Mouse (Mus musculus): ENCODE results near the gene Ptprg. TPM values are rescaled to one million over a fixed set of nuclear protein-coding genes. Genes with fewer than 3 reads are reported as not detected.
A peak's percentile ranks its signal among the peaks of the same experiment; 100 is the strongest.

Gene Ptprg
- polyA plus RNA-seq, 1 experiment from 2014 or later = 50.1 TPM

GRCm38 (mm10) chr14:11640372-11640771 is 87.0 kb downstream of the Ptprg start:
- no peaks in the 10 kb centered on the region for H3K27me3 ChIP-seq (ENCODE audit: control insufficient read depth, insufficient read depth, low read length)
- no peaks in the 10 kb centered on the region for H3K9me3 ChIP-seq (ENCODE audit: control insufficient read depth, low read length)
- H3K36me3 ChIP-seq (ENCODE audit: control insufficient read depth, insufficient read depth, low read length) = no peaks in the 10 kb centered on the region
- no peak overlapping the region for H3K9ac ChIP-seq (replicated peaks; ENCODE audit: low read length)
- H3K4me1 ChIP-seq (ENCODE audit: control insufficient read depth, insufficient read depth, low read length) = no peaks in the 10 kb centered on the region
- H3K4me3 ChIP-seq (replicated peaks; ENCODE audit: low read depth, low read length) = no peak overlapping the region
- ATAC-seq (ENCODE audit: low FRiP score, low TSS enrichment) (no peak), DNase-seq (no peak)
- H3K27ac ChIP-seq (replicated peaks; ENCODE audit: low read depth, low read length) = no peak overlapping the region
- H3K4me2 ChIP-seq (ENCODE audit: low read length) = no peak overlapping the region

GRCm38 (mm10) chr14:11640996-11641395 is 87.7 kb downstream of the Ptprg start:
- H3K4me2 ChIP-seq (ENCODE audit: low read length) = no peak overlapping the region
- H3K9me3 ChIP-seq (ENCODE audit: control insufficient read depth, low read length) = no peaks in the 10 kb centered on the region
- H3K27ac ChIP-seq (replicated peaks; ENCODE audit: low read depth, low read length) = no peak overlapping the region
- H3K4me1 ChIP-seq (ENCODE audit: control insufficient read depth, insufficient read depth, low read length) = no peaks in the 10 kb centered on the region
- no peak overlapping the region for H3K9ac ChIP-seq (replicated peaks; ENCODE audit: low read length)
- no peaks in the 10 kb centered on the region for H3K27me3 ChIP-seq (ENCODE audit: control insufficient read depth, insufficient read depth, low read length)
- no peak overlapping the region for H3K4me3 ChIP-seq (replicated peaks; ENCODE audit: low read depth, low read length)
- ATAC-seq (ENCODE audit: low FRiP score, low TSS enrichment) (no peak), DNase-seq (no peak)
- H3K36me3 ChIP-seq (ENCODE audit: control insufficient read depth, insufficient read depth, low read length) = no peaks in the 10 kb centered on the region
- 90% methylated on average over 3 of the region's 3 CpGs for WGBS

- ATAC-seq (ENCODE audit: low FRiP score, low TSS enrichment) (no peak), DNase-seq (no peak)
- no peak overlapping the region for H3K27ac ChIP-seq (replicated peaks; ENCODE audit: low read depth, low read length)
- H3K9ac ChIP-seq (replicated peaks; ENCODE audit: low read length) = no peak overlapping the region
- no peak overlapping the region for H3K4me2 ChIP-seq (ENCODE audit: low read length)
- no peak overlapping the region for H3K4me3 ChIP-seq (replicated peaks; ENCODE audit: low read depth, low read length)
- WGBS = 98% methylated on average over 1 of the region's 1 CpGs
- H3K9me3 ChIP-seq (ENCODE audit: control insufficient read depth, low read length) = no peaks in the 10 kb centered on the region
- H3K27me3 ChIP-seq (ENCODE audit: control insufficient read depth, insufficient read depth, low read length) = no peaks in the 10 kb centered on the region
- no peaks in the 10 kb centered on the region for H3K36me3 ChIP-seq (ENCODE audit: control insufficient read depth, insufficient read depth, low read length)
- H3K4me1 ChIP-seq (ENCODE audit: control insufficient read depth, insufficient read depth, low read length) = no peaks in the 10 kb centered on the region
Observed at GRCm38 (mm10) chr14:11642977-11643376, 89.6 kb downstream of the Ptprg start.

- H3K4me3 ChIP-seq (replicated peaks; ENCODE audit: low read depth, low read length) = no peak overlapping the region
- H3K27ac ChIP-seq (replicated peaks; ENCODE audit: low read depth, low read length) = no peak overlapping the region
- WGBS = 91% methylated on average over 6 of the region's 6 CpGs
- H3K4me1 ChIP-seq (ENCODE audit: control insufficient read depth, insufficient read depth, low read length) = no peaks in the 10 kb centered on the region
- DNase-seq (no peak), ATAC-seq (ENCODE audit: low FRiP score, low TSS enrichment) (no peak)
- no peak overlapping the region for H3K9ac ChIP-seq (replicated peaks; ENCODE audit: low read length)
- H3K4me2 ChIP-seq (ENCODE audit: low read length) = no peak overlapping the region
- no peaks in the 10 kb centered on the region for H3K27me3 ChIP-seq (ENCODE audit: control insufficient read depth, insufficient read depth, low read length)
- no peaks in the 10 kb centered on the region for H3K36me3 ChIP-seq (ENCODE audit: control insufficient read depth, insufficient read depth, low read length)
- peaks cover 4% of the 10 kb centered on the region; the same call in 1 of the 2 replicates for H3K9me3 ChIP-seq (ENCODE audit: control insufficient read depth, low read length)
Observed at GRCm38 (mm10) chr14:11657374-11657773, 104.0 kb downstream of the Ptprg start.

GRCm38 (mm10) chr14:11663661-11664215 is 110.4 kb downstream of the Ptprg start:
- H3K4me2 ChIP-seq (ENCODE audit: low read length) = peak overlapping the region; percentile 6
- H3K27me3 ChIP-seq (ENCODE audit: control insufficient read depth, insufficient read depth, low read length) = no peaks in the 10 kb centered on the region
- no peak overlapping the region for H3K27ac ChIP-seq (replicated peaks; ENCODE audit: low read depth, low read length)
- 6% methylated on average over 11 of the region's 11 CpGs for WGBS
- H3K9ac ChIP-seq (replicated peaks; ENCODE audit: low read length) = no peak overlapping the region; the same call in 1 of the 2 replicates
- DNase-seq (peak; percentile 73), ATAC-seq (ENCODE audit: low FRiP score, low TSS enrichment) (no peak)
- H3K4me1 ChIP-seq (ENCODE audit: control insufficient read depth, insufficient read depth, low read length) = peaks cover 33% of the 10 kb centered on the region
- H3K4me3 ChIP-seq (replicated peaks; ENCODE audit: low read depth, low read length) = no peak overlapping the region
- no peaks in the 10 kb centered on the region for H3K36me3 ChIP-seq (ENCODE audit: control insufficient read depth, insufficient read depth, low read length)
- H3K9me3 ChIP-seq (ENCODE audit: control insufficient read depth, low read length) = no peaks in the 10 kb centered on the region

GRCm38 (mm10) chr14:11664302-11664701 is 111.0 kb downstream of the Ptprg start:
- Histone ChIP-seq H3K9me3 (ENCODE audit: control insufficient read depth, low read length) (no peaks in the 10 kb centered on the region), H3K4me3 (replicated peaks; ENCODE audit: low read depth, low read length) (no peak overlapping the region), H3K4me2 (ENCODE audit: low read length) (peak overlapping the region; percentile 6), H3K27me3 (ENCODE audit: control insufficient read depth, insufficient read depth, low read length) (no peaks in the 10 kb centered on the region), H3K9ac (replicated peaks; ENCODE audit: low read length) (no peak overlapping the region; the same call in 1 of the 2 replicates), H3K4me1 (ENCODE audit: control insufficient read depth, insufficient read depth, low read length) (peaks cover 33% of the 10 kb centered on the region), H3K36me3 (ENCODE audit: control insufficient read depth, insufficient read depth, low read length) (no peaks in the 10 kb centered on the region), H3K27ac (replicated peaks; ENCODE audit: low read depth, low read length) (0 out of 2 replicates have a peak overlapping the region, but pooled peaks have one; percentile 8)
- ATAC-seq (ENCODE audit: low FRiP score, low TSS enrichment) = no peak
- DNase-seq = peak; percentile 58
- WGBS = 10% methylated on average over 9 of the region's 9 CpGs

GRCm38 (mm10) chr14:11665046-11665445 is 111.7 kb downstream of the Ptprg start:
- no peak overlapping the region for H3K9ac ChIP-seq (replicated peaks; ENCODE audit: low read length)
- H3K36me3 ChIP-seq (ENCODE audit: control insufficient read depth, insufficient read depth, low read length) = no peaks in the 10 kb centered on the region
- no peak overlapping the region for H3K27ac ChIP-seq (replicated peaks; ENCODE audit: low read depth, low read length)
- no peaks in the 10 kb centered on the region for H3K27me3 ChIP-seq (ENCODE audit: control insufficient read depth, insufficient read depth, low read length)
- peaks cover 33% of the 10 kb centered on the region for H3K4me1 ChIP-seq (ENCODE audit: control insufficient read depth, insufficient read depth, low read length)
- no peak for ATAC-seq (ENCODE audit: low FRiP score, low TSS enrichment)
- no peak overlapping the region for H3K4me2 ChIP-seq (ENCODE audit: low read length)
- H3K4me3 ChIP-seq (replicated peaks; ENCODE audit: low read depth, low read length) = no peak overlapping the region
- no peaks in the 10 kb centered on the region for H3K9me3 ChIP-seq (ENCODE audit: control insufficient read depth, low read length)
- 73% methylated on average over 7 of the region's 7 CpGs for WGBS
- no peak for DNase-seq

- WGBS = 2% methylated on average over 3 of the region's 3 CpGs
- Histone ChIP-seq H3K4me3 (replicated peaks; ENCODE audit: low read depth, low read length) (no peak overlapping the region), H3K27me3 (ENCODE audit: control insufficient read depth, insufficient read depth, low read length) (no peaks in the 10 kb centered on the region), H3K27ac (replicated peaks; ENCODE audit: low read depth, low read length) (no peak overlapping the region), H3K9me3 (ENCODE audit: control insufficient read depth, low read length) (no peaks in the 10 kb centered on the region), H3K36me3 (ENCODE audit: control insufficient read depth, insufficient read depth, low read length) (no peaks in the 10 kb centered on the region), H3K9ac (replicated peaks; ENCODE audit: low read length) (no peak overlapping the region), H3K4me1 (ENCODE audit: control insufficient read depth, insufficient read depth, low read length) (peaks cover 43% of the 10 kb centered on the region), H3K4me2 (ENCODE audit: low read length) (no peak overlapping the region)
- DNase-seq (peak; percentile 38), ATAC-seq (ENCODE audit: low FRiP score, low TSS enrichment) (peak; percentile 38; the same call in 1 of the 2 replicates)
Observed at GRCm38 (mm10) chr14:11667762-11668161, 114.4 kb downstream of the Ptprg start.

- no peak for ATAC-seq (ENCODE audit: low FRiP score, low TSS enrichment)
- no peak overlapping the region for H3K4me3 ChIP-seq (replicated peaks; ENCODE audit: low read depth, low read length)
- H3K4me2 ChIP-seq (ENCODE audit: low read length) = peak overlapping the region; percentile 16; the same call in 1 of the 2 replicates
- H3K27me3 ChIP-seq (ENCODE audit: control insufficient read depth, insufficient read depth, low read length) = no peaks in the 10 kb centered on the region
- 0 out of 2 replicates have a peak overlapping the region, but pooled peaks have one; percentile 4 for H3K9ac ChIP-seq (replicated peaks; ENCODE audit: low read length)
- WGBS = 4% methylated on average over 6 of the region's 6 CpGs
- no peaks in the 10 kb centered on the region for H3K36me3 ChIP-seq (ENCODE audit: control insufficient read depth, insufficient read depth, low read length)
- H3K4me1 ChIP-seq (ENCODE audit: control insufficient read depth, insufficient read depth, low read length) = peaks cover 25% of the 10 kb centered on the region
- no peaks in the 10 kb centered on the region for H3K9me3 ChIP-seq (ENCODE audit: control insufficient read depth, low read length)
- DNase-seq = peak; percentile 50
- H3K27ac ChIP-seq (replicated peaks; ENCODE audit: low read depth, low read length) = no peak overlapping the region
Observed at GRCm38 (mm10) chr14:11670847-11671246, 117.5 kb downstream of the Ptprg start.

Measured in midbrain, embryonic 14.5 days (tissue).